Mouse (Mus musculus): ENCODE measurements around the gene Foxe1. TPM values are rescaled to one million over a fixed set of nuclear protein-coding genes. Genes with fewer than 3 reads are reported as not detected.
A peak's percentile ranks its signal among the peaks of the same experiment; 100 is the strongest.

Foxe1 gene
- polyA plus RNA-seq, 1 experiment from 2014 or later: not detected

- Histone ChIP-seq H3K4me1 (replicated peaks; ENCODE audit: control insufficient read depth, insufficient read depth, low read length) (peaks cover 9% of the 10 kb centered on the region), H3K27ac (ENCODE audit: low read depth) (no peak overlapping the region), H3K27me3 (replicated peaks; ENCODE audit: control insufficient read depth, insufficient read depth, low read length) (0 out of 2 replicates have a peak, but pooled peaks cover 3% of the 10 kb centered on the region), H3K9me3 (ENCODE audit: control insufficient read depth, low read length) (no peaks in the 10 kb centered on the region), H3K4me3 (ENCODE audit: low read depth, low read length) (0 out of 2 replicates have a peak overlapping the region, but pooled peaks have one; percentile 25), H3K4me2 (ENCODE audit: low read length) (peak overlapping the region; percentile 58), H3K36me3 (ENCODE audit: control insufficient read depth, insufficient read depth, low read length) (peaks cover 23% of the 10 kb centered on the region), H3K9ac (ENCODE audit: low read length) (peak overlapping the region; percentile 20; the same call in 1 of the 2 replicates)
- WGBS: 56% methylated on average over 6 of the region's 6 CpGs
- ATAC-seq (replicated peaks; ENCODE audit: low FRiP score, low TSS enrichment, low read depth): no peak
- DNase-seq (ENCODE audit: low spot score): no peak
Measured at GRCm38 (mm10) chr4:46374455-46374854, 31.0 kb downstream of the Foxe1 start.

- H3K4me3 ChIP-seq (ENCODE audit: low read depth, low read length): peak overlapping the region; percentile 25
- WGBS: 17% methylated on average over 22 of the region's 22 CpGs
- 0 out of 2 replicates have a peak, but pooled peaks cover 3% of the 10 kb centered on the region for H3K27me3 ChIP-seq (replicated peaks; ENCODE audit: control insufficient read depth, insufficient read depth, low read length)
- H3K4me2 ChIP-seq (ENCODE audit: low read length): peak overlapping the region; percentile 58
- H3K9ac ChIP-seq (ENCODE audit: low read length): peak overlapping the region; percentile 20; the same call in 1 of the 2 replicates
- no peaks in the 10 kb centered on the region for H3K9me3 ChIP-seq (ENCODE audit: control insufficient read depth, low read length)
- peak; percentile 88 for DNase-seq (ENCODE audit: low spot score)
- peaks cover 9% of the 10 kb centered on the region for H3K4me1 ChIP-seq (replicated peaks; ENCODE audit: control insufficient read depth, insufficient read depth, low read length)
- H3K27ac ChIP-seq (ENCODE audit: low read depth): no peak overlapping the region
- peak; percentile 74 for ATAC-seq (replicated peaks; ENCODE audit: low FRiP score, low TSS enrichment, low read depth)
- H3K36me3 ChIP-seq (ENCODE audit: control insufficient read depth, insufficient read depth, low read length): peaks cover 28% of the 10 kb centered on the region
Measured at GRCm38 (mm10) chr4:46374869-46375368, 31.5 kb downstream of the Foxe1 start.

- no peaks in the 10 kb centered on the region for H3K27me3 ChIP-seq (replicated peaks; ENCODE audit: control insufficient read depth, insufficient read depth, low read length)
- peaks cover 24% of the 10 kb centered on the region for H3K36me3 ChIP-seq (ENCODE audit: control insufficient read depth, insufficient read depth, low read length)
- H3K4me3 ChIP-seq (ENCODE audit: low read depth, low read length): peak overlapping the region; percentile 82
- no peaks in the 10 kb centered on the region for H3K9me3 ChIP-seq (ENCODE audit: control insufficient read depth, low read length)
- no peak for DNase-seq (ENCODE audit: low spot score)
- peak overlapping the region; percentile 94; the same call in 1 of the 2 replicates for H3K27ac ChIP-seq (ENCODE audit: low read depth)
- H3K9ac ChIP-seq (ENCODE audit: low read length): peak overlapping the region; percentile 95
- H3K4me2 ChIP-seq (ENCODE audit: low read length): peak overlapping the region; percentile 72
- WGBS: 25% methylated on average over 5 of the region's 5 CpGs
- H3K4me1 ChIP-seq (replicated peaks; ENCODE audit: control insufficient read depth, insufficient read depth, low read length): no peaks in the 10 kb centered on the region; the same call in 1 of the 2 replicates
- no peak for ATAC-seq (replicated peaks; ENCODE audit: low FRiP score, low TSS enrichment, low read depth)
Measured at GRCm38 (mm10) chr4:46388556-46388955, 45.1 kb downstream of the Foxe1 start.

- peak within 1 kb of the TSS; percentile 72 for H3K4me2 ChIP-seq (ENCODE audit: low read length)
- peak within 1 kb of the TSS; percentile 95 for H3K9ac ChIP-seq (ENCODE audit: low read length)
- H3K36me3 ChIP-seq (ENCODE audit: control insufficient read depth, insufficient read depth, low read length): peaks cover 18% of the 10 kb centered on the region
- no peaks in the 10 kb centered on the region for H3K27me3 ChIP-seq (replicated peaks; ENCODE audit: control insufficient read depth, insufficient read depth, low read length)
- H3K27ac ChIP-seq (ENCODE audit: low read depth): peak within 1 kb of the TSS; percentile 94
- H3K9me3 ChIP-seq (ENCODE audit: control insufficient read depth, low read length): no peaks in the 10 kb centered on the region
- ATAC-seq (replicated peaks; ENCODE audit: low FRiP score, low TSS enrichment, low read depth) (peak; percentile 95), DNase-seq (ENCODE audit: low spot score) (peak; percentile 98)
- peak within 1 kb of the TSS; percentile 82 for H3K4me3 ChIP-seq (ENCODE audit: low read depth, low read length)
- under 1% methylated on average over 56 of the region's 56 CpGs for WGBS
- no peaks in the 10 kb centered on the region; the same call in 1 of the 2 replicates for H3K4me1 ChIP-seq (replicated peaks; ENCODE audit: control insufficient read depth, insufficient read depth, low read length)
Measured at GRCm38 (mm10) chr4:46389013-46389611, 45.7 kb downstream of the Foxe1 start, which contains the start of gene Trmo. Gene Trmo (minus strand): TSS chr4:46389437.

- H3K36me3 ChIP-seq (ENCODE audit: control insufficient read depth, insufficient read depth, low read length): peaks cover 12% of the 10 kb centered on the region
- H3K9ac ChIP-seq (ENCODE audit: low read length): peak overlapping the region; percentile 95
- WGBS: 2% methylated on average over 24 of the region's 24 CpGs
- peak overlapping the region; percentile 82 for H3K4me3 ChIP-seq (ENCODE audit: low read depth, low read length)
- DNase-seq (ENCODE audit: low spot score): peak; percentile 54
- H3K9me3 ChIP-seq (ENCODE audit: control insufficient read depth, low read length): no peaks in the 10 kb centered on the region
- no peaks in the 10 kb centered on the region for H3K27me3 ChIP-seq (replicated peaks; ENCODE audit: control insufficient read depth, insufficient read depth, low read length)
- H3K4me1 ChIP-seq (replicated peaks; ENCODE audit: control insufficient read depth, insufficient read depth, low read length): no peaks in the 10 kb centered on the region; the same call in 1 of the 2 replicates
- H3K4me2 ChIP-seq (ENCODE audit: low read length): peak overlapping the region; percentile 72
- peak overlapping the region; percentile 94 for H3K27ac ChIP-seq (ENCODE audit: low read depth)
- no peak for ATAC-seq (replicated peaks; ENCODE audit: low FRiP score, low TSS enrichment, low read depth)
Measured at GRCm38 (mm10) chr4:46389612-46390341, 46.4 kb downstream of the Foxe1 start.

- peak overlapping the region; percentile 82 for H3K4me3 ChIP-seq (ENCODE audit: low read depth, low read length)
- WGBS: 23% methylated on average over 9 of the region's 9 CpGs
- H3K36me3 ChIP-seq (ENCODE audit: control insufficient read depth, insufficient read depth, low read length): peaks cover 5% of the 10 kb centered on the region; the same call in 1 of the 2 replicates
- H3K4me2 ChIP-seq (ENCODE audit: low read length): peak overlapping the region; percentile 72
- peak overlapping the region; percentile 95; the same call in 1 of the 2 replicates for H3K9ac ChIP-seq (ENCODE audit: low read length)
- no peaks in the 10 kb centered on the region for H3K9me3 ChIP-seq (ENCODE audit: control insufficient read depth, low read length)
- ATAC-seq (replicated peaks; ENCODE audit: low FRiP score, low TSS enrichment, low read depth) (no peak), DNase-seq (ENCODE audit: low spot score) (peak; percentile 88)
- no peaks in the 10 kb centered on the region for H3K27me3 ChIP-seq (replicated peaks; ENCODE audit: control insufficient read depth, insufficient read depth, low read length)
- H3K4me1 ChIP-seq (replicated peaks; ENCODE audit: control insufficient read depth, insufficient read depth, low read length): no peaks in the 10 kb centered on the region; the same call in 1 of the 2 replicates
- 0 out of 2 replicates have a peak overlapping the region, but pooled peaks have one; percentile 94 for H3K27ac ChIP-seq (ENCODE audit: low read depth)
Measured at GRCm38 (mm10) chr4:46390390-46390970, 47.1 kb downstream of the Foxe1 start.

GRCm38 (mm10) chr4:46394388-46394787 is 51.0 kb downstream of the Foxe1 start:
- DNase-seq (ENCODE audit: low spot score): no peak
- no peak overlapping the region for H3K4me2 ChIP-seq (ENCODE audit: low read length)
- 78% methylated on average over 2 of the region's 2 CpGs for WGBS
- no peaks in the 10 kb centered on the region for H3K4me1 ChIP-seq (replicated peaks; ENCODE audit: control insufficient read depth, insufficient read depth, low read length)
- H3K27me3 ChIP-seq (replicated peaks; ENCODE audit: control insufficient read depth, insufficient read depth, low read length): no peaks in the 10 kb centered on the region
- no peaks in the 10 kb centered on the region for H3K9me3 ChIP-seq (ENCODE audit: control insufficient read depth, low read length)
- no peak overlapping the region for H3K4me3 ChIP-seq (ENCODE audit: low read depth, low read length)
- ATAC-seq (replicated peaks; ENCODE audit: low FRiP score, low TSS enrichment, low read depth): no peak
- H3K36me3 ChIP-seq (ENCODE audit: control insufficient read depth, insufficient read depth, low read length): no peaks in the 10 kb centered on the region
- no peak overlapping the region for H3K9ac ChIP-seq (ENCODE audit: low read length)
- no peak overlapping the region for H3K27ac ChIP-seq (ENCODE audit: low read depth)

GRCm38 (mm10) chr4:46395736-46396135 is 52.3 kb downstream of the Foxe1 start:
- Histone ChIP-seq H3K4me1 (replicated peaks; ENCODE audit: control insufficient read depth, insufficient read depth, low read length) (no peaks in the 10 kb centered on the region), H3K4me3 (ENCODE audit: low read depth, low read length) (no peak overlapping the region), H3K9me3 (ENCODE audit: control insufficient read depth, low read length) (no peaks in the 10 kb centered on the region), H3K36me3 (ENCODE audit: control insufficient read depth, insufficient read depth, low read length) (no peaks in the 10 kb centered on the region), H3K27ac (ENCODE audit: low read depth) (no peak overlapping the region), H3K27me3 (replicated peaks; ENCODE audit: control insufficient read depth, insufficient read depth, low read length) (no peaks in the 10 kb centered on the region), H3K9ac (ENCODE audit: low read length) (no peak overlapping the region), H3K4me2 (ENCODE audit: low read length) (no peak overlapping the region)
- ATAC-seq (replicated peaks; ENCODE audit: low FRiP score, low TSS enrichment, low read depth): no peak
- DNase-seq (ENCODE audit: low spot score): no peak
- WGBS: 33% methylated on average over 5 of the region's 5 CpGs

All from intestine, embryonic 14.5 days (tissue).